8 mouse cellular contexts compared by ENCODE assay signal in the genomic region with DNA sequence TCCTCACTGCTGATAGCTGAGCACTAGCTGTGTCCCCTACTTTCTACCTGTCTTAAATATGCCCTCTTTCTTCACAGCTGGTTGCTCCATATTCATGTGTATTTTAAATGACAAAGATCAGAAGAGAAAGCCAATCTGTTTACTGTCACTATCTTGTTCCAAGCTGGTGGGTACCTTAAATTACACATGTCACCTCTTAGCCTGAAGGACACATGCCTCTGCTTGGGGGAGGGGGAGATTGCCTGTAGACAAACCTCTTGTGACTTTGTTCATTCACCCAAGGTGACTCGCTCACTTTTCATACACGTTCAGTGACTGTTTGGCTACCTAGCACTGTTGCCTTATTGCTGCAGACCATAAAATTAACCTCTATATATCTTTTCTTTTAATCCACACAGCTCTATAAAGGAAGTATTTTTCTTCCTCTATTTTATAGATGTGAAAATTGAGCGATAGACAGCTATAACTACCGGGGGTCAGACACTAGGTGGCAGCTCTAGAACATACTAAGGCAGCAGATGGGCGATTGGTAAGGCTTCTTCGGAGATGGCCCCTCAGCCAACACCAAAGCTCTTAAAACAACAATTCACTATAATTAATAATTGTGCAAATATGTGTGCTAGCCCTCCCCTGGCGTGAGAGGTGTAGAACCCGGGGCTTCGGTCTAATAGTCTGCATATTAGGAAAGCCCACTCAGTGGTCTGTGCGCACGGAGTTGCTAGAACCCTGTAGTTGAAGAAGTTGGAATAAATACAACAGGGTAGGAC. TPM values are rescaled to one million over a fixed set of nuclear protein-coding genes. Genes with fewer than 3 reads are reported as not detected.
DNase-seq lines count a peak whose midpoint lies in the region; ATAC-seq lines count a peak whose summit lies in the region.

No protein-coding gene starts in this region.

- H3K9me3 ChIP-seq in lung, embryonic 15.5 days = no peaks in the 10 kb centered on the region

- no peak overlapping the region for H3K4me2 ChIP-seq in lung, embryonic 15.5 days

- intact Hi-C loops in heart, postnatal 10 days (cut with DNase I) = loop anchor here (2.0 kb wide), 1 partner anchor 36 kb away; no protein-coding TSS in a partner anchor

- H3K4me1 ChIP-seq in lung, embryonic 15.5 days = no peaks in the 10 kb centered on the region

- WGBS in lung, embryonic 15.5 days = 40% methylated on average over 11 of the region's 11 CpGs

- H3K27ac ChIP-seq in lung, embryonic 15.5 days = no peak overlapping the region

- H3K27me3 ChIP-seq in lung, embryonic 15.5 days = no peaks in the 10 kb centered on the region

- peaks cover 4% of the 10 kb centered on the region; the same call in 1 of the 2 replicates for H3K36me3 ChIP-seq in lung, embryonic 15.5 days

- no peak overlapping the region for H3K9ac ChIP-seq in lung, embryonic 15.5 days

- peak; percentile 40; the same call in 1 of the 2 replicates for ATAC-seq in lung, embryonic 15.5 days (ENCODE audit: borderline replicate concordance, extremely low read depth, low FRiP score, low TSS enrichment)
- ATAC-seq in erythroblast, adult 5-6 weeks (replicated peaks; ENCODE audit: low FRiP score, poor library complexity, severe bottlenecking) = no peak

- H3K4me3 ChIP-seq in lung, embryonic 15.5 days = no peak overlapping the region

- DNase-seq in testis, postnatal 10 days (ENCODE audit: low spot score) = peak; percentile 54
- no peak for DNase-seq in testis, postnatal 14 days (ENCODE audit: low spot score)
- peak; percentile 64 to 75 for DNase-seq in cerebellum, postnatal 25 days
- peak; percentile 61 to 72 for DNase-seq in heart, postnatal 10 days
- peak; percentile 54 for DNase-seq in kidney, postnatal 14 days
- DNase-seq in retina, adult 2 months (ENCODE audit: low read depth, low spot score) = peak; percentile 32

RNA-seq across cellular contexts. Expression of a gene that starts 22.7 kb away (rescaled TPM):
- total RNA-seq in heart, postnatal 10 days (2021) = 10 to 100 TPM; 36.5 to 41.0 TPM
- 68.3 and 68.9 TPM in 2 replicates for polyA plus RNA-seq in lung, embryonic 15.5 days (2015; fragmentation: Nextera tagmentation; extraction: Ambion mirVana)
- 639 and 701 TPM in 2 replicates for total RNA-seq in erythroblast, adult 5-6 weeks (2015; ENCODE audit: low replicate concordance)
- 721 and 946 TPM in 2 replicates for total RNA-seq in erythroblast, adult 5-6 weeks (2017; ENCODE audit: low replicate concordance)

RNA-seq across cellular contexts. Expression of a gene that starts 25.1 kb away (rescaled TPM):
- not detected for total RNA-seq in heart, postnatal 10 days (2021)
- polyA plus RNA-seq in lung, embryonic 15.5 days (2015; fragmentation: Nextera tagmentation; extraction: Ambion mirVana) = not detected in 2 replicates
- not detected in 2 replicates for total RNA-seq in erythroblast, adult 5-6 weeks (2015; ENCODE audit: low replicate concordance)
- 0.42 TPM in 1 of 2 replicates, not detected in the other for total RNA-seq in erythroblast, adult 5-6 weeks (2017; ENCODE audit: low replicate concordance)

Comparison
In these comparisons a context has a peak if more than half of its experiments do, and no peak if none do; other contexts are left out.
1. RNA of a gene that starts 22.7 kb away (total RNA-seq): 639 to 946 TPM in erythroblast, adult 5-6 weeks; 36.5 to 41.0 TPM in heart, postnatal 10 days; every median in the first group is over 10 times any median in the second.